Mouse (Mus musculus): ENCODE results near the gene Reck. TPM values are rescaled to one million over a fixed set of nuclear protein-coding genes. Genes with fewer than 3 reads are reported as not detected.

Reck gene
- polyA plus RNA-seq, 2 experiments: 1.6 to 1.7 TPM

DNA sequence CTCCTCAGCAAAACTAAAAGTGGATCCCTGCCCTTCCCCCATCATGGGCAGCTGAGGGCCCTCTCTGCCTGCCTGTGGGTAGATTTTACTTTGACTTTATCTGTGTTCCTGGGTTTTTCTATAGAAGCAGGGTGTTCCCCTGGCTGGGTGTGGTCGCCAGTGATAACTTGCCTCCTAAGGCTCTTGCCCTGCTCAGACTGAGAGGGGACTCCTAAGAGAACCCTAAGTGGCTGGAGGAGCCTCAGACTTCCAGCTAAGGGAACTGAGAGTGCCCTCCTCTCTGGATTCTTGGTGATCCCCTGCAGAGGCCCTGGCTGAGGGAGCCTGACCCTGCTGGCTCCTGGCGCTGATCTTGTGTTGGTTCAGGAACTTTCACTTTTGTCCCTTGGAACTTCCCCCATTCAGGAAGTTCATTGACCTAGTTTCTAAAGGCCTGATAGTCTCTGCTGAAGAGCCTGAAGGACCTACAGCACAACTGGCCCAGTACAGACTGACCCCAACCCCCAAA, 89.0 kb downstream of the Reck start:
- DNase-seq (ENCODE audit: low read depth in 3 of 3, low spot score in 3 of 3) (peak; percentile 69 to 81 (median 73)), ATAC-seq (ENCODE audit: insufficient read depth) (peak; percentile 87)
- Histone ChIP-seq H3K9me3 (ENCODE audit: control insufficient read depth, low read length) (no peaks in the 10 kb centered on the region), H3K27me3 (ENCODE audit: control insufficient read depth, insufficient read depth, low read length) (no peaks in the 10 kb centered on the region), H3K9ac (replicated peaks) (peak overlapping the region; percentile 23), H3K4me2 (ENCODE audit: low read depth) (peak overlapping the region; percentile 64), H3K27ac (peak overlapping the region; percentile 53), H3K4me1 (replicated peaks; ENCODE audit: control insufficient read depth in 2 of 2, insufficient read depth in 2 of 2, low read length in 1 of 2) (peaks cover 75 to 82% of the 10 kb centered on the region in 2 experiments), H3K4me3 (ENCODE audit: insufficient read depth in 1 of 2, low read depth in 2 of 2, low read length in 2 of 2) (peak overlapping the region; percentile 12 to 25), H3K36me3 (replicated peaks; ENCODE audit: control insufficient read depth, insufficient read depth, low read depth) (no peaks in the 10 kb centered on the region)
- WGBS (ENCODE audit: insufficient replicate concordance): 3% methylated on average over 2 of the region's 2 CpGs
- no peak for TF ChIP-seq CTCF (IDR thresholded peaks at IDR 0.05; ENCODE audit: low read depth)
- TF ChIP-seq EP300 (IDR thresholded peaks at IDR 0.05; ENCODE audit: low read depth): peak; percentile 85

GRCm38 (mm10) chr4:43964951-43965684, 89.8 kb downstream of the Reck start:
- Histone ChIP-seq H3K4me3 (ENCODE audit: insufficient read depth in 1 of 2, low read depth in 2 of 2, low read length in 2 of 2) (no peak overlapping the region), H3K4me1 (replicated peaks; ENCODE audit: control insufficient read depth in 2 of 2, insufficient read depth in 2 of 2, low read length in 1 of 2) (peaks cover 67 to 75% of the 10 kb centered on the region in 2 experiments), H3K9me3 (ENCODE audit: control insufficient read depth, low read length) (no peaks in the 10 kb centered on the region), H3K27ac (peak overlapping the region; percentile 53), H3K27me3 (ENCODE audit: control insufficient read depth, insufficient read depth, low read length) (no peaks in the 10 kb centered on the region), H3K9ac (replicated peaks) (peak overlapping the region; percentile 23), H3K36me3 (replicated peaks; ENCODE audit: control insufficient read depth, insufficient read depth, low read depth) (no peaks in the 10 kb centered on the region), H3K4me2 (ENCODE audit: low read depth) (peak overlapping the region; percentile 64)
- DNase-seq (ENCODE audit: low read depth in 3 of 3, low spot score in 3 of 3) (no peak), ATAC-seq (ENCODE audit: insufficient read depth) (peak; percentile 22; the same call in 1 of the 2 replicates)
- TF ChIP-seq CTCF (IDR thresholded peaks at IDR 0.05; ENCODE audit: low read depth) (no peak), EP300 (IDR thresholded peaks at IDR 0.05; ENCODE audit: low read depth) (no peak)
- WGBS (ENCODE audit: insufficient replicate concordance): 22% methylated on average over 4 of the region's 4 CpGs

DNA sequence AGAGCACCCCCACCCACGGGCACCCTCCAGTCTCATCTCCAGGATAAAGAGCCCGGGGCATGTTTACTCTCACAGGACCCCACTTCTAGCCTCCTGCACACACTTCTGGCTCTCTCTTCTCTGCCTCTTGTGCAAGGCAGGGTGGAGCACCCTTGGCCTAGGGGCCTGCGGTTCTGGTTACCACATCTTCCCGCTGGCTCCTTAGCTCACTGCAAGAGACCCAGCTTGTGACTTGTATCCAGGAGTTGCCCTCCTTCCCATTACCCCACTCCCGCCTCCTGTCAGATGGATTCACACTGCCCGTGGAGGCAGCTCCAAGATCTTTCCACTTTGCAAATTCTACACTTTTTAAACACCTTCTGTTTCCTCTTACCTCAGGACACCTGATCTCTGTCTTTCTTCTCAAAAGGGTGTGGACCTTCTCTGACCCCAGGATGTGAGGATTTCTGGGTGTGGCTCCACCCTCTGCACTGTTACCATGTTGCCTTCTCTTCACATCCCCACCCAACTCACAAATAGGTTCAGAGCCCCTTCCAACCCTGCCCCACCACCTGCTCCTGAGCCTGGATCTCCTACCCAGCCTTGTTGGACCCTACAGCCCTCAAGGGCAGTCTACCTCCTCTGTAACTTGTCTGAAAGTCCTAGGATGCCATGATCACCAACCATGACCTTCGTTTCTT, 90.7 kb downstream of the Reck start:
- Histone ChIP-seq H3K4me1 (replicated peaks; ENCODE audit: control insufficient read depth in 2 of 2, insufficient read depth in 2 of 2, low read length in 1 of 2) (peaks cover 60 to 67% of the 10 kb centered on the region in 2 experiments), H3K4me3 (ENCODE audit: insufficient read depth in 1 of 2, low read depth in 2 of 2, low read length in 2 of 2) (no peak overlapping the region), H3K27me3 (ENCODE audit: control insufficient read depth, insufficient read depth, low read length) (no peaks in the 10 kb centered on the region), H3K27ac (peak overlapping the region; percentile 53), H3K9ac (replicated peaks) (no peak overlapping the region; the same call in 1 of the 2 replicates), H3K4me2 (ENCODE audit: low read depth) (peak overlapping the region; percentile 64; the same call in 1 of the 2 replicates), H3K36me3 (replicated peaks; ENCODE audit: control insufficient read depth, insufficient read depth, low read depth) (no peaks in the 10 kb centered on the region; the same call in 1 of the 2 replicates), H3K9me3 (ENCODE audit: control insufficient read depth, low read length) (no peaks in the 10 kb centered on the region)
- WGBS (ENCODE audit: insufficient replicate concordance): 51% methylated on average over 7 of the region's 7 CpGs
- TF ChIP-seq EP300 (IDR thresholded peaks at IDR 0.05; ENCODE audit: low read depth) (no peak), CTCF (IDR thresholded peaks at IDR 0.05; ENCODE audit: low read depth) (no peak)
- ATAC-seq (ENCODE audit: insufficient read depth) (no peak), DNase-seq (ENCODE audit: low read depth in 3 of 3, low spot score in 3 of 3) (no peak)

DNA sequence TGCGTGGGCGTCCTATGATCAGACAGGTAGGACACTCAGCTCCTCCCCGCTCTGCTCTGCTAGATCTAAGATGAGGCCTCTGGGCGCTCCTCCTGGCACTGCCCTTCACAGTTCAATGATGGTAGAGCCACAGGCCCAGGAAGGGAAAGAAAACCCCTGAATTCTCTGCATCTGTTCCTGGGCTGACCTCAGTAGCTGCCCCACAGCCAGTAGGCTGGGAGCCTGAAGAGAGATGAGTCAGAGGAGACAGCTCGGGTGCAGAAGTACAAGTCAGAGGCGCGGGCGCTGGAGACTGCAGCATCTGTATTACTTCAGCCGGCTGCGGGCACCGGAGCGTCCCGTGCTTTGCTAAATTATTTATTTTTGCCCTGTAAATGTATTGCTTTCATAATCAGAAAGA, 93.3 kb downstream of the Reck start:
- Histone ChIP-seq H3K4me1 (replicated peaks; ENCODE audit: control insufficient read depth in 2 of 2, insufficient read depth in 2 of 2, low read length in 1 of 2) (peaks cover 43 to 56% of the 10 kb centered on the region in 2 experiments), H3K27ac (no peak overlapping the region)

GRCm38 (mm10) chr4:43969373-43969772, 94.0 kb downstream of the Reck start:
- H3K9me3 ChIP-seq (ENCODE audit: control insufficient read depth, low read length): no peaks in the 10 kb centered on the region
- H3K4me1 ChIP-seq (replicated peaks; ENCODE audit: control insufficient read depth in 2 of 2, insufficient read depth in 2 of 2, low read length in 1 of 2): peaks cover 36 to 53% of the 10 kb centered on the region in 2 experiments
- H3K9ac ChIP-seq (replicated peaks): no peak overlapping the region
- DNase-seq (ENCODE audit: low read depth in 3 of 3, low spot score in 3 of 3): no peak
- no peaks in the 10 kb centered on the region for H3K27me3 ChIP-seq (ENCODE audit: control insufficient read depth, insufficient read depth, low read length)
- no peak overlapping the region for H3K27ac ChIP-seq
- WGBS (ENCODE audit: insufficient replicate concordance): 42% methylated on average over 4 of the region's 4 CpGs
- H3K4me3 ChIP-seq (ENCODE audit: insufficient read depth in 1 of 2, low read depth in 2 of 2, low read length in 2 of 2): no peak overlapping the region
- no peak overlapping the region for H3K4me2 ChIP-seq (ENCODE audit: low read depth)
- TF ChIP-seq EP300 (IDR thresholded peaks at IDR 0.05; ENCODE audit: low read depth) (no peak), CTCF (IDR thresholded peaks at IDR 0.05; ENCODE audit: low read depth) (no peak)
- H3K36me3 ChIP-seq (replicated peaks; ENCODE audit: control insufficient read depth, insufficient read depth, low read depth): no peaks in the 10 kb centered on the region; the same call in 1 of the 2 replicates
- no peak for ATAC-seq (ENCODE audit: insufficient read depth)

More for the DNA sequence above, 93.3 kb downstream of the Reck start:
- WGBS (ENCODE audit: insufficient replicate concordance): 78% methylated on average over 13 of the region's 13 CpGs
- Histone ChIP-seq H3K36me3 (replicated peaks; ENCODE audit: control insufficient read depth, insufficient read depth, low read depth) (no peaks in the 10 kb centered on the region; the same call in 1 of the 2 replicates), H3K4me3 (ENCODE audit: insufficient read depth in 1 of 2, low read depth in 2 of 2, low read length in 2 of 2) (no peak overlapping the region), H3K9me3 (ENCODE audit: control insufficient read depth, low read length) (no peaks in the 10 kb centered on the region), H3K27me3 (ENCODE audit: control insufficient read depth, insufficient read depth, low read length) (no peaks in the 10 kb centered on the region), H3K9ac (replicated peaks) (no peak overlapping the region), H3K4me2 (ENCODE audit: low read depth) (no peak overlapping the region)
- DNase-seq (ENCODE audit: low read depth in 3 of 3, low spot score in 3 of 3) (no peak), ATAC-seq (ENCODE audit: insufficient read depth) (no peak)
- TF ChIP-seq CTCF (IDR thresholded peaks at IDR 0.05; ENCODE audit: low read depth): no peak
- no peak for TF ChIP-seq EP300 (IDR thresholded peaks at IDR 0.05; ENCODE audit: low read depth)

All from liver, embryonic 14.5 days (tissue).